Mouse (Mus musculus) c-Kit-positive CD71-positive TER-119-positive erythroid progenitor cells, embryonic 14.5 days (primary cell): ENCODE measurements around the gene Arhgef28.
A peak's percentile ranks its signal among the peaks of the same experiment; 100 is the strongest.

Source experiments
- DNase-seq: peaks from one replicate; pipeline ENCODE4 v3.0.0-alpha.2; 2013; ENCODE audit warnings: low spot score

Gene Arhgef28

DNA sequence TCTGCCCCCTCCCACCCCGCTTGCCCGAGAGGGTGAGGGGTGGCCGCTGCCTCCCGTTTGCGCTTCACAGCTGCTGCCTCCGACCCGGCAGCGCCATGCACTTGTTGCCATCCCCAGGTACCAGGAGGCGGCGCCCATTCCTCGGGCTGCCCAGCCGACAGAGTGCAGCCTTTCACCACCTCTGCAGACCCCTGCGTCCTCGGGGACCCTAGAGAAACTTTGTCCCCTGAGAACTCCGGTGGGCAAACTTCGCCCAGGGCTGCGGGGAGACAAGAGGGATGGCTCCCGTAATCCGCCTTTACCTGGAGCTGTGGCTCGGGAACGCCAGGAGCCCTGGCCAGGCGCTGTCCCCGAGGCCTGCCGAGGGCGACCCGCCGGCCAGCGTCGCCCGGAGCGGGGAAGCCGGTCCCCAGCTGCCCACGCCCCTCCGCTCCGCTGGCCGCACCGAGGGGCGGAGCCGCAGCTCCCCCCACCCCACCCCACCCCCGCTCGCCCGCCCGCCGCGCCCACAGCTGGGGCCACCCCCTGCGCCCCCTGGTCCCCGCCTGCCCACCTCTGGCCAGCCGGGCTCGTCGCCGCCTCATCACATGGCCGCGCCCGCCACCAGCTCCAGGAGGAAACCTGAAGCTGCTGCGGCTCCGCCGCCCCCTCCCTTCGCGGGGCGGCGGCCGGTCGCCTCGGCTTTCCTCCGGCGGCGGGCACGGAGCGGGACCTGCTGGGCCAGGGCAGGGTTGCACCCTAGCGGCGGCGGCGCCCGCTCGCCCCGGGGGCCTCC lies at the start of gene Arhgef28:
Gene Arhgef28, minus strand, starts transcription at position 669 of the 775 bp plus-strand sequence.
- peak; percentile 34 for DNase-seq

DNA sequence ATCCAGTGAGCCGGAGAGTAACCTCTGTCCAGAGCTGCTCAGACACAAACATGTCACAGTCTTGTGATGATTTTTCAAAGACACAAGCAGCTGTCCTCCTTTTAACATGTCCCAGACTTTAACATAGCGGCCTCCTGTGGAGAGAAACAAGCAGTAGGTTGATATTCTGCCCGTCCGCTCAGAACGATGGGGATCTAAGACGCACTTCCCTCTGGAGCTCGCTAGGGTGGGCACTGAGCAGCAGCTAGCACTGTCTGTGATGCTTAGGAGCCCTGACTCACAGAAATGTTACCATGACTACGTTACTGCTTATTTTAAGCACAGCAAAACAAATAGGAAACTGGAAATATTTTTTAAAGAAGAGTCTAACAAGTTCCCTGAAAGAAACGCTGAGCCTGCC lies 48.7 kb upstream of the Arhgef28 start:
- DNase-seq, result no peak

DNA sequence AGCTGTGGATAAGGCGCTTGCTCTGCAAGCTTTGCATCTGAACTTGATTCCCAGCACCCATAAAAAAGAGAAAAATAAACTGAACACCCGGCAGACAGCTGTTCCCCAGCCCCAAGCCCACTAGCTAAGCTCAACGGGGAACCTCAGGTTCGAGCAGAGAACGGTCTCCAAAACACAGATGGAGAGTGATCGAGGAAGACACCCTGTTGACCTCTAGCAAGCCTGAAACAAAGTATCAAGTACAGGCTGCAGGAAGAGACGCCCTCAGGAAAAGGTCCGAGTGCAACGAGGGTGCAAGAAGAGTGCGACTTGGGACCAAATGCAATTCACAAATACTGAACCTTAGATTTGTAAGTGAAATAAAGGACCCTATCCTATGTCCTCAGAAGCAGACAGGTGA lies 43.4 kb upstream of the Arhgef28 start:
- no peak for DNase-seq

DNA sequence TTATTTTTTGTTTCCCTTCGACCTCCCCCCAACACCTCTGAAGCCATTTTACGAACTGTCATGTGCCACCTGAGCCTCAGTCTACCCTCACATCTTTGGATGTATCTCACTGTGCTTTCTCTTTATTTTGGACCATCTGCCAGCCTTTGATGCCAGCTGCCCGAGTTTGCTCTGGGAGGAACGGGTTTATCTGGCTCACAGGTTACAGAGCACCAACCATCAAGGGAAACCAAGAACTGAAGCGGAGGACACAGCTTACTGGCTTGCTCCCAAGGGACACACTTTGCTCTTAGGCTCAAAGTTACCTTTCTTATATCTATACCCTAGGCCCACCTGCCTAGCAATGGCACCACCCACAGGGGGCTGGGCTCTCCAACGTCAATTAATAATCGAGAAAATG lies 39.1 kb upstream of the Arhgef28 start:
- no peak for DNase-seq

DNA sequence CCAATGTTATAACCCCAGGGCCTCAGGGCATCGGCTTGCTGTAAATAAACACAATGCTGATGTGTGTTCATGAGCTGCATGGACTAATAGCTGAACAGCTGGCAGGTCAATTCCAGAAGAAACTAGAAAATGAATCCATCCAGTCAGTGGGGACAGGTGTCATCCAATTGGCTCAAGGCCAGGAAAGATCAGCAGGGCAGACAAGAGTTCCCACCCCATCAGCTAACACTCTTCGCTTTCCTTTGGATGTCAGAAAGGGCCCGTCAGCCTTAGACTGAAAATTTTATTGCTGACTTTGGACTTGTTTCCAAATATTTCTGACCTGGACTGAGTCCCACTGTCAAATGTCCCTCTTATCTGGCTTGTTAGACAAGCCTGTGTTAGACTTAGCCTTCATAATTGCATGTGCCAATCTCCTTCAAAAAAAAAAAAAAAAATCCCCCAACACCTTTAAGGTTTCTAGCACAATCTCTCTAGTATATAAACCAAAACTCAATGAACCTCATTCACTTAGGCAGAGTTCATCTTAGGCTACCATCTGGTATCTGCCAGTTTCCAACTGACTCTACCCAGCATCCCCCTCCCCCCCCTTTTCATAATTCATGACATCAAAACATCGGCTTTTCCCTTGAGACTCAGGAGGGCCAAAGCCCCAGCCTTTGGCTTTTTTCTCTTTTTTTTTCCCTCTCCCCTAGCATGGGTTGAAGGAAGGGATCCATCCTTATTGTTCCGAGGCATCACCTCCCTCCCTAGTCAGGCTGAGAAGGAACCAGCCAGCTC lies 38.5 kb upstream of the Arhgef28 start:
- DNase-seq, result no peak

DNA sequence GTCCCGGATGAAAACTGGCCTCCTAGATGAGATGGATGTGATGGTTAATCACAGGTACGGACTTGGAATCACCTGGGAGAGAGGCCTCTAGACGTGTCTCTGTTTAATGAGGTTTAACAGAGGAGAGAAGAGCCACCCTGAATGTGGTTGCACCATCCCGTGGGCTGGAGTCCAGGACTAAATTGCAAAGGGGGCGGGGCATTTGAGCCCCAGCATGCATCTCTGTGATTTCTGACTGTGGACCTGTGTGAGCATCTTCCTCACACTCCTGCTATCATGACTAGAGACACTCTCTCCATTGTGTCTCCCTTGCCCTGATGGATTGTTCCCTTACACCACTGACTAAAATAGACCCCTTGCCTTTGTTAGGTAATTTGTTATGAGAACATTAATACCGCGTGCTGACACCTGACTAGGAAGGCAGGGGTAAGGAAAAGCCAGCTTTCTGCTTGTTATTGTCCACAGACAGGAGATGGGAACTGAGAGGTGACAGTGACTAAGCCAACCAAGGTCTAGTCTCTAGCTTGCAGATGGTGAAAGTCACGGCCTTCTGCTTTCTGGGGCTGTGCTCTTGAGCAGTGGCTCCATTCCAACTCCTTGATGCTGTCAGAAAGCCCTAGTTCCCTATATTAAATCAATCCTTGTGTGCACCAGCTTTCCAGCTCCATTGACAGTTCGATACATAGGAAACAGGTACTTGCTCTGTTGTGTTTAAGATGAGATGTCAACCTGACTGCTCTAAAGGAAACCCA lies 35.5 kb upstream of the Arhgef28 start:
- no peak for DNase-seq

DNA sequence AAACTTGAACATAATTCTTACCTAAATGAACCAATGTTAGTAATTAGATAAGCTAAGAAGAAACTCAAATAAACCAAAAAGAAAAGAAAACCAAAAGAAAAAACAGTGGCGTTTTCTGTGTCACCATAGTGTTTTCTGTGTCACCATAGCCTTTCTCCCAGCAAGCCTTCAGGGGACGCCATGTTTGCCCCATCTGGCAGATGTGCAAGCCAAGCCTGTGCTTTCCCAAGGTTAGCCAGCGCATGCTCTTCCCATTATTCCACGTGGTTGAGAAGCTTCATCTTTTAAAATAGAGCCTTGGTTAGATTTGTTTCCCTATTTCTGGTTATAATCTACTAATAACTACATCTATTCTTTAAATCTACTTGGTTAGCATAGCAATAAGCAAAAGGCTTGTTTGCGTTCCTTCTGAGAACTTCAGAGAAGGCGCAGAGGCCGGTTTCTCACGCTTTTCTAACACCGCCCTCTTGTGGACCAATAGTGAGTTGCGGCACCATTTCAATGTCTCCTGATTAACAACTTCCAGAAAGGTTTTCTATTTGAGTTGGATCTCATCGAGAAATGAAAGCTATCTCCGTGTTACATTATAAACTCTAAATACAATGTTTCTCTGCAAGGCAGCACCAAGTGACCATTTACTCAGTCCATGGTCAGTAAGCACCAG lies 33.9 kb upstream of the Arhgef28 start:
- peak; percentile 59 for DNase-seq

DNA sequence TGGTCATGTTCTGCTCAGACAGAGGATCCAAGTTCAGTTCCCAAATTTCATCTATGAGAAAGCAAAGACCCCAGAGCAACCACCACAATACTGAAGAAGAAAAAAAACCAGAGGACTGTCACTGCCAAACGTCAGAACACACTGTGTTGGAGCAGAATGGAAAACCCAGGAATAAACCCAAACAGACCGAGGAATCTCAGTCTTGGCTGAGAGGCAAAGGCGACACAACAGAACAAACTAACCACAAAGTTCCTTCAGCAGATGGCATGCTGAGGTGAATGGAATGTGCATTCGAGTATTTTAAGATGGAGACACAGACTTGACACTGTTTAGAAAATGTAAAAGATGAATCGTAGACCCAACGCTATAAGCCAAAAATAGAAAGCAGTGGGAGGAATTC lies 29.2 kb upstream of the Arhgef28 start:
- no peak for DNase-seq

DNA sequence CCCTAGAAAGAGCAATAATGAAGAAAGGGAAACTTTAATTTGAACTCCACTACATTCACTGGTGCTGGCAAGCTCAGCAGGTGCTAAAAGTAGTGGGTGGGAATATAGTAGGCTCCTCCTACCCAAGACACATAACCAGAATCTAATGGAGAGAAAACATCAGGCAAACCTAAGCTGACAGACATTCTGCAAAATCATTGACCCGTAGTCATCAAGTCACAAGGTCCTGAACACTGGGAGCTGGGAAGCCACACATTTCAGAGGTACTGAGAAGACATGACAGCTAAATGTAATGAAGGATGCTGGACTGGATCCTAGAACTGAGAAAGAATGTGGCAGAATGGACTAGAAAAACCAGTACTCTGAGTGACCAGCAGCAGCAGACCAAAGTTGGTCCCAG lies 24.3 kb upstream of the Arhgef28 start:
- DNase-seq, result no peak

DNA sequence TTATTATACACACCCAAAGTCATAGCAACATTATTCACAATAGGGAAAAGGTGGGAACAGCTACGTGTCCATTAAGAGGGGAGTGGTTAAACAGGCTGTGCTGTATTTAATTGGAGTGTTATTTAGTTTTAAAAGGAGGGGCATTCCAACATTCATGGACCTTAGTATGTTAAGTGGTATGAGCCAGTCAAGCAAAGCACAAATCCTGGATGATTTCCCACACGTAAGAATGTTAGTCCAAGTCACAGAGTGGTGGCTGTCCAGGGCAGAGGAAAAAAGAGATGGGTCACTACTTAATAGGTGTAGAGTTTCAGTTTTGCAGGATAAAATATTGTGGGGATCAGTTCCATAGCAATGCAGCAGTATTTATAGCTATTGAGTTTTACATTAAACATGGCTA lies 20.0 kb upstream of the Arhgef28 start:
- no peak for DNase-seq

DNA sequence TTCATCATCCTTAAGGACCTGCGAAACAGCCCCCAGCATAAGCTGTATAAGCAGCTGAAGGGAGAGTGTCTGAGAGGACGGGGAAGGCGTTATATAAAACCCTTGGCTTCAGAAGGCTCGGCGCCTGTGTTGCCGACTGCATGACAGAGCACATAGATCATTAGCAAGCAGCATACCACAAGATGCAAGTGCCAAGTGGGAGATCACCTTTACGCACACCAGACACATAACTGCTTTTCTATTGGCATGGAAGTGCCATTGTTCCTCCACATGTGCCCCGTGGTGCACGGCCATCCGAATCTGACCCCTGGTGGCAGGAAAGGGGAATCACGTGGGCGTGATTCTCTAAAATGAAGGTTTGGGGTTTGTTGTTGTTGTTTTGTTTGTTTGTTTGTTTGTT lies 16.6 kb upstream of the Arhgef28 start:
- DNase-seq, result peak; percentile 10

DNA sequence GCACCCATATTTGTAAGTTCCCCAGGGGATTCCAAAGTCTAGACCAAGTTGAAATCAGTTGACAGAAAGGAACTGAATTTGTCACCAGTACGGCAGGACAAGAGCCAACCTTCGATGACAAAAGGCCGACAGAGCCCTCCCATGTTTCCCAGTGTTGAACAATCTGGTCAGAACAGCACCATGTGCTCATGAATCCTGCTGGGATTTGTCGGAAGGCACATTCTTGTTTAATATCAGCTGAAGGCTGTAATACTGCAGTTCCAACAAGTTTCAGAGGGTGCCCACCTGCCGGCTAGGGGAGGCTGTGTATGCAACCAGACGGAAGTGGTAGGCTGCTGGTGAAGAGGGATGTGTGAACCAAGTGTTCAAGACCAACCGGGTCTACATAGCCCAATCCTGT lies 3.9 kb upstream of the Arhgef28 start:
- no peak for DNase-seq

DNA sequence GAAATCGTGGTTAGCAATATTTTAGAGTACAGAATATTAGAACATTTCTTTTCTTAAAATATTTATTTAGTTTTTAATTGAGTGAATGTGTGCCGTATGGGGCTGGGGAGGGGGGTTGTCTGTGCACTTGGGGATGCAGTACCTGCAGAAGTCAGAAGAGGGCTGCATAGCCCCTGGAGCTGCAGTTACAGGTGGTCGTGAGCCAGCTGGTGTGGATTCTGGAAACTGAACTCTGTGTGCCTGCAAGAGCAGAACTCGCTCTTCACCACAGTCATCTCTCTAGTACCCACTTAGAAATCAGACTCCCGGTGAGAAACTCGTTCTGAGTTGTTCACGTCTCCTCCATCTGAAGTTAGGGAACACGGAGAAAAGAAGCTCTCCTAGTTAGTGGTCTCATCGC lies 2.6 kb upstream of the Arhgef28 start:
- DNase-seq, result no peak

DNA sequence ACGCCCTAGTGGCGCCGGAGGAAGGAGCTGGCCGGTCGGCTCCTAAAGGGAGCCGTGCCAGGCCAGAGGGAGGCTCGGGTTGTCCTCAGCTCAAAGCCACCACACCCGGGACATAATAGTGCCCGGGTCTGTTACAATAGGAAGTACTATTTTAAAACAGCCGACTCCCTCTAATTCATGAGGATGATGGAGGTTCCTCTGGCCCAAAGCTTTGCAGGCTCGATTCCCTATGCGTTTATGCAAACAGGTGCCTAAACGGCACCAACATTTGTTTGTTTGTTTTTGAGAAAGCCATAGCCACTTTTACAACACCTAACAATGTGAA lies 269 bp upstream of the Arhgef28 start:
- DNase-seq, result no peak

DNA sequence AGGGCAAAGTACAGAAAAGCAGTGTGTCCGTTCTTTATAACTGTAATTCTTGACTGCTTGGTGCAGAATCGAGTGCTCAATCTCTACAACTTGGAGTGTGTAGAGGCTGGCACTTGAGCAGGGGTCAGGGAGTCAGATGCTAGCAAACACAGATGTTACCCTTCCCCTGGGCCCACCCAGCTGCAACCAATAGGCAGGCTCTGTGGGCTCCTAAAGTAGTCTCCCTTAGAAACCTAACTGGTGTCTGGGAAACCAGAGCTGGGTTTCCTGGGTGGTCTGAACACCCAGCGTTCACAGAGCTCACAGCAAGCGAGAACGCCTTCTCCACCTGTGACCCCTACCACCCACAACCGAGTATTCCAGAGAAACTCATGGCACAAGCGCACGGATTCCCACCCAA lies 1.1 kb downstream of the Arhgef28 start:
- no peak for DNase-seq

DNA sequence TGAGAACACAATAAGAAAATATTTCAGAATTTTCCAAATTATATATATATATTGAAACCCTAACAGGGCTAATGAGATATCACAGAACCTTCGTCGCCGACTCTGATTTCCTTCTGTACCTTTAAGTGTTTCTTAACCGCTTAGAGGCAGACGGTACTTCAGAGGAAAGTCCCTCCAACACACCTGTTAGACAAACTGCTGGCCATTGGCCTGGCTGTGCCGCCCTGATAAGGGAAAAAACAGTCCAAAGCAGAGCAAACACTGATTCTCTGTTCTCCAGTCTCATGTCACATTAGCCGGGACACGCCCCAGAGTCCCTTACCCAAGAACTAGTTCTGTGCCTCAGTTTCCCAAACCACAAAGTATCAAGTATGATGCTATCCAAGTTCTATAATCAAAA lies 1.9 kb downstream of the Arhgef28 start:
- DNase-seq, result no peak

DNA sequence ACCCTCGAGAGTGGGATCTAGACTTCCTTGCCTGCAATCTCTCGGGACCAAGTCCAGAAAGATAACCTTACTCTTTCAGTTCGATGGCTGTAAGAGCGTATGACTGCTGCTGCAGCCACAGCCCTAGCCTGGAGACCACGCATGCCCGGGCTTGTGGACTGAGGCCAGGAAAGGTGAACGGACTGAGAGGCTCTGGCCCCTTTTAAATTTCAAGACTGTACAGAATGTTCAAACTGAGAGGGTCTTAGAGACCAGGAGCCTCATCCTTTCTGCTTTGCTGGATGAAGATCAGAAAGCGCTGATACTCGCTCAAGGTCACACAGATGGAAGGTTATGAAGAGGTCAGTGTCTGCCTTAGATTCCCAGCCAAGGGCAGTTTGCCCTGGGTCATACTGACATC lies 4.8 kb downstream of the Arhgef28 start:
- no peak for DNase-seq

DNA sequence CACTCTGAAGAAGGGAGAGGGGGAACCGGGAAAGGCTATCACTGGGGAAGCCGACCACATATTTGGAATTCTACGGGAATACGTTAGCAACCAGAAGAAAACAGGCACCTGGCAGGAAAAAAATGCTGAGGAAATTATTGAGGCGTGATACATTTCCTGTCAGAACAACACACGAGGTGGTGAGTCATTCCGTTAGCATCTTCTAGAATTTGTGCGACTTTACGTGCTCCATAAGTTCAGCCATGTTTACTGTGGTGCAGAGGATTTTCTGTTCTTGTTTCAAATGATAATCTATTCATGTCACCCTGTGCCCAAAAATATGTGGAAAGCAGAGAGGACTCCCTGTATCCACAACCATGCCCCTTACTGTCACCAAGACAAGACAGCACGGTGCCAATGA lies 13.6 kb downstream of the Arhgef28 start:
- no peak for DNase-seq

DNA sequence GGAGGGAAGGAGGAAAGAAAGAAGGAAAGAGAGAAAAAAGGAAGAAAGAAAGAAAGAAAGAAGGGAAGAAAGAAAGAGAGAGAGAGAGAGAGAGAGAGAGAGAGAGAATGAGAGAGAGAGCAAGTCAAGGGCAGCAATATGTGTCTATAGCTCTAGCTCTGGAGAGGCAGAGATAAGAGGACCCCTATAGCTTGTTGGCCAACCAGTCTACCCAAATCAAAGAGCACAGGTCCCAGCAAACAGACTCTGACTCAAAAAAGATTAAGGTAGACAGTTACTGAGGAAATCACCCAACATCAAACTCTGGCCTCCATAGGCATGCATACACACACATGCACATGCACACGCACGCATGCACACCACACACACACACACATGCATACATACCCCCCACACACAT lies 17.7 kb downstream of the Arhgef28 start:
- DNase-seq, result peak; percentile 52

DNA sequence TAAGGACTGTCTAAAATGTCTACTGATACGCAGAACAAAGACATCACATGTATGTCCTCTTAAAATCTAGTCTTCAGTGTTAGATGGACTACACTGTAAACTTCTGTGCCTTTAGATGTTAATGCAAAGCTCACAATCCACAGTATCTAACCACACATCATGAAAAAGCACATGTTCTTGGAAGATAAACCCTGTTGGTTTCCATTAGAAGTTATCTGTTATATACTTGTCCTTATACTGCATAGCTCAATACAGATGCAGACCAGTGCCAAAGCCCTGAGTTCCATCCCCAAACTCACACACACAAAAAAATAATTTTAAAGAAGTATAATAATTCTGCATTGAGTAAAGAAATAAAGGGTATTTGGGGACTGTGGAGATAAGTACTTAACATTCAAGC lies 18.3 kb downstream of the Arhgef28 start:
- DNase-seq, result peak; percentile 57

DNA sequence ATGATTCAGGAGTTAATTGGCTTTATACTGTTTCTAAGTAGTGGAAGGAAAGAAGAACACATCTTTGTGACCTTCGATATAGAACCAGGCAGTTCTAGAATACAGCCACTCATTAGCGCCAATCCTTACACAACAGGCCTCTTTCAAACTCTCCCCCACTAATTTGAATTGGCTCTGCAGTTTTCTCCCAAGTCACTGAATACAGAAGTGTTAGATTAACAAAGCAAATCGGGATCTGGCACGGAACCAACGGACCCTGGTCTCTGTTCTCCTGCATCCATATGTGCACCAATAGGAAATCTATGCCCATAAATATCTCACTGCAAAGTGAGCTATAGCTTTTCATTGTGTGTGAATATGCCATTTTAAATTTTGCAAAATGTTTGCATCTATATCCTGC lies 20.1 kb downstream of the Arhgef28 start:
- no peak for DNase-seq

DNA sequence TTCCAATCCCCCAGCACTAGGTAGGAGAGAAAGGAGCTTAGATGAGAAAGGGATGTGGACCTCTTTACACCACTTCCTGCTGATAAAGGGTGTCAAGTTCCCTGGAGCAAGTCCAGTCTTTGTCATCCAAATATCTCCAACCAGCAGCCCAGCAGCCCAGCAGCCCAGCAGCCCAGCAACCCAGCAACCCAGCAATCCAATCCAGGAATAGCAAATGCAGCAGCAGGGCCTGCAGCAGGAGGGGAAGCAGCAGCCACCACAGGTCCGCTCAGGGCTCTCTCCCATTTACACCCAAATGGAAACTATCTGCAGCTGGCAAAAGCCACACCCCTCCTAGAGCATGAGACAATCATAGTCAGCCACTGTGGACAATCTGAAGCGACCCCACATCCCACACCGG lies 21.6 kb downstream of the Arhgef28 start:
- DNase-seq, result no peak
